Mouse (Mus musculus) hindbrain, embryonic 16.5 days (tissue): ENCODE data around the gene Zfp583. TPM values are rescaled to one million over a fixed set of nuclear protein-coding genes. Genes with fewer than 3 reads are reported as not detected.
A peak's percentile ranks its signal among the peaks of the same experiment; 100 is the strongest.
"Not testable (repeated sequence)": the region's sequence is repeated elsewhere in the genome, so short reads cannot be mapped to it uniquely, and the experiment has no call there.

ENCODE experiments used
- ATAC-seq: fragments of 200-750 bp; cut with Nextera tagmentation; 2 replicates; pipeline ENCODE4 v1.8.0; 2017; ENCODE audit warnings: moderate TSS enrichment, moderate library complexity
- H3K27ac ChIP-seq: fragments of 300-500 bp; sonication (generic); 2 replicates; pipeline ENCODE4 v1.5.1; 2014; ENCODE audit warnings: low read depth, mild to moderate bottlenecking, control low read depth, low read length, moderate library complexity
- H3K27me3 ChIP-seq: fragments of 300-500 bp; sonication (generic); replicated peaks from 2 replicates; pipeline ENCODE4 v1.6.1; 2014; ENCODE audit warnings: low read length; ENCODE audit not compliant: control insufficient read depth, insufficient read depth
- H3K36me3 ChIP-seq: fragments of 300-500 bp; sonication (generic); 2 replicates; pipeline ENCODE4 v1.6.1; 2014; ENCODE audit warnings: mild to moderate bottlenecking, low read length, moderate library complexity, mixed read lengths; ENCODE audit not compliant: control insufficient read depth, insufficient read depth
- H3K4me1 ChIP-seq: fragments of 300-500 bp; sonication (generic); 2 replicates; pipeline ENCODE4 v1.6.1; 2014; ENCODE audit warnings: low read depth, low read length; ENCODE audit not compliant: control insufficient read depth, insufficient read depth
- H3K4me2 ChIP-seq: fragments of 300-500 bp; sonication (generic); 2 replicates; pipeline ENCODE4 v1.6.1; 2014; ENCODE audit warnings: mild to moderate bottlenecking, low read length, control low read depth, moderate library complexity
- H3K4me3 ChIP-seq: fragments of 300-500 bp; sonication (generic); 2 replicates; pipeline ENCODE4 v1.5.1; 2014; ENCODE audit warnings: mild to moderate bottlenecking, low read length, control low read depth, moderate library complexity
- H3K9ac ChIP-seq: fragments of 300-500 bp; sonication (generic); 2 replicates; pipeline ENCODE4 v1.6.1; 2014; ENCODE audit warnings: low read depth, mild to moderate bottlenecking, control low read depth, low read length, moderate library complexity
- H3K9me3 ChIP-seq: fragments of 300-500 bp; sonication (generic); 2 replicates; pipeline ENCODE4 v1.6.1; 2014; ENCODE audit warnings: mild to moderate bottlenecking, low read length, moderate library complexity; ENCODE audit not compliant: control insufficient read depth
- WGBS: fragments of 180-500 bp; shearing (Covaris S2); extraction: QIAGEN DNeasy Blood & Tissue Kit; methylation state at CpG from one replicate; pipeline ENCODE4 v1.1.7; 2014; 5-methylcytosine and 5-hydroxymethylcytosine counted together
- polyA plus RNA-seq: library from polyadenylated mRNA; unstranded; fragments of >200 nt; fragmentation: Nextera tagmentation; extraction: Ambion mirVana; gene quantifications from 2 replicates; pipeline ENCODE4 v1.2.1, GENCODE M21; 2015

The Zfp583 gene
- polyA plus RNA-seq, 1 experiment from 2014 or later = 14.7 TPM

DNA sequence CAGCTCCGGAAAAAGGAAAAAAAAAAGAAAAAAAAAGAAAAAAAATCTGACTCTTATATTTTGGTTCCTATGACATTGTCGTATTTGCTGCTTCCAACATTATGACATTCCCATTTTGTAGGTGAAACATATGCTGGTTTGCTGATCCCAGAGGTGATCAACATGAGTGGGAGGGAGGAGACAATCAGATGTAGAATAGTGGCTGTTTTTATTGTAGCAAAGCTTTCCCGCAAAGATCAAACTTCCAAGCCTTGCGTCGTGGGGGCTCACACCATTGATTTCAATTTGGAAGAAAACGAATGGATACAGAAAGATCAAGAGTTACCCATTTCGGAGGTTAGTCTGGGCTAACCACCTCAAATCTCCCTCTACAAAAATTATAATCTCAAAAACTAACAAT, 30.7 kb upstream of the Zfp583 start:
- H3K27me3 ChIP-seq = no peaks in the 10 kb centered on the region
- H3K4me2 ChIP-seq = peak overlapping the region; percentile 81
- peak overlapping the region; percentile 72 for H3K9ac ChIP-seq
- H3K27ac ChIP-seq = peak overlapping the region; percentile 93
- 19% methylated on average over 7 of the region's 7 CpGs for WGBS
- H3K4me1 ChIP-seq = peaks cover 6% of the 10 kb centered on the region
- no peaks in the 10 kb centered on the region for H3K9me3 ChIP-seq
- ATAC-seq = no peak
- peak overlapping the region; percentile 47 for H3K4me3 ChIP-seq
- no peaks in the 10 kb centered on the region for H3K36me3 ChIP-seq

DNA sequence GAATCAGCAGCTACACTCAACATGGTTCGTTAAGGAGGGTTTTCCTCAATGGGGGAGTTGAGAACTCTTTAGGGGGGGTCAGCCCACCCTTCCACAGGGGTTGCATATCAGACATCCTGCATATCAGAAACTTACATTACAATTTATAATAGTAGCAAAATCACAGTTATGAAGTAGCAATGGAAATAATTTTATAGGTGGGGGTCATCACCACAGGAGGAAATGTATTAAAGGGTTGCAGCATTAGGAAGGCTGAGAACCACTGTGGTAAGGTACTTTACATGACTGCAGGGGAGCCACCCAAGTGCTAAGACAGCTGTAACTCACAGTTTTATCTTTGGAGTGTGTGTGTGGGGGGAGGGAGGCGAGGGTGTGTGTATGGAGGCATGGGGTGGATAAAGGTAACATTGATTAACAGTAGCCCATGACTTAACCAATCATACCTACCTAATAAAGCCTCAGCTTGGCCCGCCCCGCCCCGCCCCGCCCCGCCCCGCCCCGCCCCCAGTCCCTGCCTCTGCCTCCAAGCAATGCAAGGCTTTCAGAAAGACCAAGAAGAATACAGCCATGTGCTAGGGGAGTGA, 29.5 kb upstream of the Zfp583 start:
- Histone ChIP-seq H3K9ac (no peak overlapping the region), H3K9me3 (no peaks in the 10 kb centered on the region), H3K4me2 (no peak overlapping the region), H3K27me3 (no peaks in the 10 kb centered on the region), H3K4me3 (no peak overlapping the region), H3K36me3 (no peaks in the 10 kb centered on the region), H3K27ac (no peak overlapping the region), H3K4me1 (peaks cover 6% of the 10 kb centered on the region)
- no peak for ATAC-seq
- 15% methylated on average over 9 of the region's 9 CpGs for WGBS

DNA sequence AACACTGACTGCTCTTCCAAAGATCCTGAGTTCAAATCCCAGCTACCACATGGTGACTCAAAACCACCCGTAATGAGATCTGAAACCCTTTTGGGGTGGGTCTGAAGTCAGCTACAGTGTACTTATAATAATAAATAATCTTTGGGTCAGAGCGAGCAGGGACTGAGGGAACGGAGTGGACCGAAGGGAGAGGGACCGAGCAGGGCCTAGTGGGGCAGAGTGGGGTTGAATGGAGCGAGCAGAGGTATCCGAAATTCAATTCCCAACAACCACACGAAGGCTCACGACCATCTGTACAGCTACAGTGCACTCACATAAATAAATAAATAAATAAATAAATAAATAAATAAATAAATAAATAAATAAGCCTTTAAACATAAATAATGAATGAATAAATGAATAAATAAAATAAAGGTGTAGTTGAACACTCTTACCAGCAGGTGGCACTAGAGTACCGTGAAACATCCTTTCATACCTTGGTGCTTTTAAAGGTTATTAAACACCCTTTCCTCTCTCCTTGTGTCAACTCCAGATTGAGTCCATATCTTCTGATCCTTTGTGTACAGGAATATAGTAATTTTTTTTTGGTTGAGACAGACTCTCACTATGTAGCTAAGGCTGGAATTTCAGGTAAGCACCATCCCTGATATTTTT, 28.0 kb upstream of the Zfp583 start:
- Histone ChIP-seq H3K27ac (no peak overlapping the region), H3K9me3 (no peaks in the 10 kb centered on the region), H3K4me2 (no peak overlapping the region), H3K36me3 (peaks cover 4% of the 10 kb centered on the region), H3K4me3 (no peak overlapping the region), H3K9ac (no peak overlapping the region), H3K4me1 (peaks cover 5% of the 10 kb centered on the region), H3K27me3 (no peaks in the 10 kb centered on the region)
- ATAC-seq = no peak
- WGBS = 56% methylated on average over 10 of the region's 10 CpGs

DNA sequence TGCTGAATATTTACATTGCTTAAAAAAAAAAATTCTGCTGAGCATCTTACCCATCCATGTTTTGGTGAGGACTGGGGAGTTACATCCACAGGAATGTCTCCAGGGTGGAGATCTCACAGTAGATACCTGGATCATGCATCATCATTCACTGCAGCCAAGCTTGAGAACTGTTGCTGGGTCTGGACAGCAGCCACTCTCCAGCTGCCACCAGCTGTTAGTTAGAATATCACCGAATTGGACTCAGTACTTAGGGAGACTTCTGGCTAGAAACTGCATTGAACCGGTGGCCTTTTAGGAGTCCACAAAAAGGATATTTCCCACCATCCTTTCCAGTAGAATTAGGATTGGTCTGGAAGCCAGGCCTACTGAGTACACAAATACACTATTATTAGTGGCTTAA, 27.0 kb upstream of the Zfp583 start:
- Histone ChIP-seq H3K4me2 (no peak overlapping the region), H3K9me3 (no peaks in the 10 kb centered on the region), H3K27ac (no peak overlapping the region), H3K4me3 (no peak overlapping the region), H3K27me3 (no peaks in the 10 kb centered on the region), H3K36me3 (peaks cover 9% of the 10 kb centered on the region), H3K9ac (no peak overlapping the region), H3K4me1 (no peaks in the 10 kb centered on the region)
- no peak for ATAC-seq
- WGBS = 66% methylated on average over 2 of the region's 2 CpGs

DNA sequence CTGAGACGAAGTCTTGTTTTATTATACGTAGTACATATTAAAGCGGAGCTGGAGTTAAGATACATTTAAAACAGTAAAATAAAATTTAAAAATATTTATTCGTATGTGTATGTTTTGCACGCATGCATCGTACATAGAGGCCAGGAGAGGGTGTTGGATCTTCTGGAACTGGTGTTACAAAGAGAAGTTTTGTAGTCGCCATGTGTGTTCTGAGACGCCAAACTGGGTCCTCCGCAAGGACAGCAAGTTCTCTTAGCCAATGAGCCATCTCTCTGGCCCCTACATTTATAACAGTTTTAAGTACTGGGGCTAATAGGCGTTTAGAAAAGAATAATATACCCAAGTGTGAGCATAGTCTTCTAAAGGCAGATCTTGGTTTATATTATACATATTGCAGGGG, 13.0 kb upstream of the Zfp583 start:
- H3K27ac ChIP-seq = peak overlapping the region; percentile 75; the same call in 1 of the 2 replicates

DNA sequence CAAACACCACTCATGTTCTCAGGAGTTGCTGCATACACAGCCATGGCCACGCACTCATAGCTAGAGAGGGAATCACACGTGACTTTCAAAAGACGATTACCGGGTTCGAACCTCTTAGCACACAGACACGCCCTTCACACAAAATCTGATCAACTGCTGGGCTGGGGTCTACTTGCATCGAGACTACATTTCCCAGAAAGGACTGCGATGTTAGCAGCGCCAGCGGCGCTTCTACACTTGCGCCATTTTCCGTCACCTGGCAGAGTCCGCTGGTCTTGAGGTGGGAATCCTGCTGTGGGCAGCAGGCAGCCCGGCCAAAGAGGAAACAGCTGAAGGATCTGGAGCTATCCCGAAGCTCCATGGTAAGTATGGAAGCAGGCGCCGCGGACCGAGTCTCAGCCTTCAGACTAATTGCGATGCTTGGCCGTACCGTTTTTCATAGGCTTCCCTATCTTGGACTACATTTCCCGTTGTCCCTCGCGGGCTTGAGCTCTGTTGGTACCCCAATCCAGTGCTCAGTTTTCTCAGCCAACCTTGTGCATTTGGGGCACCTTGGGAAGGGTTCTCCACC, 12.5 kb upstream of the Zfp583 start, which contains the start of gene Gm3854:
Gm3854 (plus strand) TSS at position 259 of the 571 bp plus-strand sequence.
- peak; percentile 96 for ATAC-seq
- WGBS = under 1% methylated on average over 26 of the region's 26 CpGs
- Histone ChIP-seq H3K4me1 (no peaks in the 10 kb centered on the region), H3K27me3 (no peaks in the 10 kb centered on the region), H3K36me3 (no peaks in the 10 kb centered on the region), H3K9me3 (no peaks in the 10 kb centered on the region), H3K4me3 (peak within 1 kb of the TSS; percentile 49), H3K4me2 (peak within 1 kb of the TSS; percentile 59), H3K27ac (peak within 1 kb of the TSS; percentile 75), H3K9ac (peak within 1 kb of the TSS; percentile 63)

More for the DNA sequence above, 13.0 kb upstream of the Zfp583 start:
- no peaks in the 10 kb centered on the region for H3K27me3 ChIP-seq
- no peaks in the 10 kb centered on the region for H3K9me3 ChIP-seq
- peak overlapping the region; percentile 33 for H3K9ac ChIP-seq
- H3K4me1 ChIP-seq = no peaks in the 10 kb centered on the region
- ATAC-seq = peak; percentile 57
- no peaks in the 10 kb centered on the region for H3K36me3 ChIP-seq
- peak overlapping the region; percentile 59 for H3K4me2 ChIP-seq
- 33% methylated on average over 10 of the region's 10 CpGs for WGBS
- peak overlapping the region; percentile 49 for H3K4me3 ChIP-seq

DNA sequence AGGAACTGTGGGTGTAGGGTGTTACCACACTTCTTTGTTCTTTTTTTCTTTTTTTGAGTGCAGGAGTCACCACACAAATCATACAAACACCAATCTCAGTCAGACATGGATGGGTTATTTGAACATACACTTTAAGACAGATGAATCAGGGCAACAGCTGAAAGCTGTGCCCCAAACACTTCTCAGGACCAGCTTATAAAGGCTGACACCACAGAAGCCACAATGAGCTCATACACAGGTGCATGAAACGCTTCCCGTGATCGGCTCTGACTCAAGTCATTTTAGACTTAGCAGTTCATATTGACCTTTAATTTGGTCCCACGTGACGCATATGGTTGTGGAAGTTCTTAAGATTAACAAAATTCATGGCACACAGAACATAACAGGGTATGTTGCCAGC, 8.8 kb upstream of the Zfp583 start:
- Histone ChIP-seq H3K9me3 (no peaks in the 10 kb centered on the region), H3K27me3 (no peaks in the 10 kb centered on the region), H3K4me2 (no peak overlapping the region), H3K4me3 (no peak overlapping the region), H3K4me1 (no peaks in the 10 kb centered on the region), H3K9ac (no peak overlapping the region), H3K36me3 (no peaks in the 10 kb centered on the region), H3K27ac (no peak overlapping the region)
- 82% methylated on average over 5 of the region's 5 CpGs for WGBS
- no peak for ATAC-seq

DNA sequence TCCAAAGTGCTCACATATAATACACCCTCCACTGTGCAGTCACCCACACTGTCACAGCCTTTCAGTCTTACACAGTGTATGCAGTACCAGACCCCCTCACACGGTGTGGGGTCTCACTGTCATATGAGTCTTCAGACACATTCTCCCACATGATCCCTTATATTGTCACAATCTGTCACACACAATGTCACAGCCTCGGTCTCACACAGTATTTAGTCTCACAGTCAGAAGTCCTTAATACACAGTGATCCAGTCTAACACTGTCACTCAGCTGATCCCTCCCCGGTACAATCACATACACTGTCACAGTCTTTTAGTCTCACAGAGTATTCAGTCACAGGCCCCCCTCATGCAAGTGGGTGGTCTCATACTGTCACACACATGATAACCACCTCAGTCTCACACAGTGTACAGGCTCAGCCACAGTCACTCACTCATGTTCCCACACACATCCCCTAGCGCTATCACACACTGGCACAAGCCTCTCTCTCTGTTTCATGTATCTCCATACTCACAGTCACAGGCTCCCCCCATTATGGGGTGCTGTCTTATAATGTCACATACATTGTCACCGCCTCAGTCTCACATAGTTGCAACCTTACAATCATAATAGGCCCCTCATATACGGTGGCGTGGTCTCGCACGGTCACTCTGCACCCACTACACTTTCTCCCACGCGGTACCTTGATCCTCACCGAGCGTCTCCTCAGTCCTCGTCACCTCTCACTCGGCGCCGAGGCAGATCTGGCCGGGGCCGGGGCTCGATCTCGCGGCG, 440 bp downstream of the Zfp583 start:
- H3K36me3 ChIP-seq = peaks cover 4% of the 10 kb centered on the region; the same call in 1 of the 2 replicates
- H3K4me1 ChIP-seq = peaks cover 10% of the 10 kb centered on the region
- peak overlapping the region; percentile 76 for H3K4me2 ChIP-seq
- 12% methylated on average over 23 of the region's 23 CpGs for WGBS
- peak overlapping the region; percentile 64 for H3K4me3 ChIP-seq
- peak overlapping the region; percentile 74 for H3K9ac ChIP-seq
- ATAC-seq = peak; percentile 87
- H3K27ac ChIP-seq = peak overlapping the region; percentile 95
- peaks cover 2% of the 10 kb centered on the region; the same call in 1 of the 2 replicates for H3K9me3 ChIP-seq
- H3K27me3 ChIP-seq = no peaks in the 10 kb centered on the region

DNA sequence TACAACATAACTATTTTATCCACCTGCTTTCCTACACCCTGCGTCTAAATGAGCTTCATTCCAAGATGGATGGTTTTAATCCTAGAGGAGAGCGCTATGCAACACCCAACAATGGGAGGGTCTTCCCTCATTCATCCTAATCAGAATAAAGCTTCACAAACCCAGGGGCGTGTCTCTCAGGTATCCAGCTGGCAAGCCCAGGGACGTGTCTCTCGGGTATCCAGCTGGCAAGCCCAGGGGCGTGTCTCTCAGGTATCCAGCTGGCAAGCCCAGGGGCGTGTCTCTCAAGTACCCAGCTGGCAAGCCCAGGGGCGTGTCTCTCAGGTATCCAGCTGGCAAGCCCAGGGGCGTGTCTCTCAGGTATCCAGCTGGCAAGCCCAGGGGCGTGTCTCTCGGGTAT, 30.3 kb downstream of the Zfp583 start:
- not testable (repeated sequence) for H3K4me2 ChIP-seq, H3K4me1 ChIP-seq, H3K4me3 ChIP-seq, H3K27ac ChIP-seq, H3K9me3 ChIP-seq, ATAC-seq, H3K9ac ChIP-seq, H3K27me3 ChIP-seq
- 76% methylated on average over 11 of the region's 11 CpGs for WGBS
- H3K36me3 ChIP-seq = peaks cover 45% of the 10 kb centered on the region
